Mouse (Mus musculus): Measurements from ENCODE around the gene Cldn11. TPM values are rescaled to one million over a fixed set of nuclear protein-coding genes. Genes with fewer than 3 reads are reported as not detected.

Cldn11 gene
- polyA plus RNA-seq, 2 experiments: 0.06 TPM; not detected in 1

GRCm38 (mm10) chr3:31152108-31152507, 2.4 kb downstream of the Cldn11 start:
- WGBS (ENCODE audit: insufficient replicate concordance): 50% methylated on average over 6 of the region's 6 CpGs
- no peaks in the 10 kb centered on the region for H3K36me3 ChIP-seq (replicated peaks; ENCODE audit: control insufficient read depth, insufficient read depth, low read depth)
- H3K27me3 ChIP-seq (ENCODE audit: control insufficient read depth, insufficient read depth, low read length): peaks cover 4% of the 10 kb centered on the region
- no peak for ATAC-seq (ENCODE audit: insufficient read depth)
- no peak overlapping the region for H3K27ac ChIP-seq
- no peak for TF ChIP-seq CTCF (IDR thresholded peaks at IDR 0.05; ENCODE audit: low read depth)
- TF ChIP-seq EP300 (IDR thresholded peaks at IDR 0.05; ENCODE audit: low read depth): no peak
- H3K4me2 ChIP-seq (ENCODE audit: low read depth): no peak overlapping the region
- no peak overlapping the region for H3K4me3 ChIP-seq (ENCODE audit: insufficient read depth in 1 of 2, low read depth in 2 of 2, low read length in 2 of 2)
- H3K4me1 ChIP-seq (replicated peaks; ENCODE audit: control insufficient read depth in 2 of 2, insufficient read depth in 2 of 2, low read length in 1 of 2): no peaks in the 10 kb centered on the region
- no peak for DNase-seq (ENCODE audit: low read depth in 3 of 3, low spot score in 3 of 3)
- no peak overlapping the region for H3K9ac ChIP-seq (replicated peaks)
- H3K9me3 ChIP-seq (ENCODE audit: control insufficient read depth, low read length): no peaks in the 10 kb centered on the region

- H3K4me3 ChIP-seq (ENCODE audit: insufficient read depth in 1 of 2, low read depth in 2 of 2, low read length in 2 of 2): no peak overlapping the region
- no peak overlapping the region for H3K27ac ChIP-seq
- no peaks in the 10 kb centered on the region for H3K9me3 ChIP-seq (ENCODE audit: control insufficient read depth, low read length)
- H3K36me3 ChIP-seq (replicated peaks; ENCODE audit: control insufficient read depth, insufficient read depth, low read depth): no peaks in the 10 kb centered on the region
- no peak overlapping the region for H3K9ac ChIP-seq (replicated peaks)
- ATAC-seq (ENCODE audit: insufficient read depth) (no peak), DNase-seq (ENCODE audit: low read depth in 3 of 3, low spot score in 3 of 3) (no peak)
- H3K4me2 ChIP-seq (ENCODE audit: low read depth): no peak overlapping the region
- no peaks in the 10 kb centered on the region for H3K27me3 ChIP-seq (ENCODE audit: control insufficient read depth, insufficient read depth, low read length)
- H3K4me1 ChIP-seq (replicated peaks; ENCODE audit: control insufficient read depth in 2 of 2, insufficient read depth in 2 of 2, low read length in 1 of 2): no peaks in the 10 kb centered on the region
- no peak for TF ChIP-seq CTCF (IDR thresholded peaks at IDR 0.05; ENCODE audit: low read depth)
- no peak for TF ChIP-seq EP300 (IDR thresholded peaks at IDR 0.05; ENCODE audit: low read depth)
- WGBS (ENCODE audit: insufficient replicate concordance): 60% methylated on average over 3 of the region's 3 CpGs
These were observed 6.4 kb downstream of the Cldn11 start for GRCm38 (mm10) chr3:31156126-31156525.

DNA sequence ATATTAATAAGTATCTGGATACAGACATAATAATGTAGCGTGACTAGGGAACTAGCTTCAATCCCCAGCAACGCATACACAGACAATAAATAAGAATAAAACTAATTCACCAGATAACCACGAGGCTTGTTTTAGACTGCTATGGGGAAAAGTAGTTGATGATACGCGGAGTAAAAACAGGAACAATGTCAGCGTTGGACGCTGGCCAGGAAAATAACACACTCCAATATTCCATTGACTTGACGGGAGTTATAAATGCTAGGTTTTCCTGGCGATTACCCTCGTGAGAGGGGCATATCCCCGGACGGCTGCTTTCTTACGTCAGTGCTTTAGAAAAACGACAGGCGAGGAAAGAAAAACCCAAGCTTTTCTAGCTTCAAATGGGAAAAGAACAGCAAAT, 8.1 kb downstream of the Cldn11 start:
- WGBS (ENCODE audit: insufficient replicate concordance): 70% methylated on average over 15 of the region's 15 CpGs
- no peak overlapping the region for H3K9ac ChIP-seq (replicated peaks)
- H3K4me1 ChIP-seq (replicated peaks; ENCODE audit: control insufficient read depth in 2 of 2, insufficient read depth in 2 of 2, low read length in 1 of 2): no peaks in the 10 kb centered on the region
- no peak for TF ChIP-seq EP300 (IDR thresholded peaks at IDR 0.05; ENCODE audit: low read depth)
- TF ChIP-seq CTCF (IDR thresholded peaks at IDR 0.05; ENCODE audit: low read depth): no peak
- H3K4me2 ChIP-seq (ENCODE audit: low read depth): no peak overlapping the region
- no peak overlapping the region for H3K27ac ChIP-seq
- no peak for ATAC-seq (ENCODE audit: insufficient read depth)
- no peak for DNase-seq (ENCODE audit: low read depth in 3 of 3, low spot score in 3 of 3)
- no peaks in the 10 kb centered on the region for H3K27me3 ChIP-seq (ENCODE audit: control insufficient read depth, insufficient read depth, low read length)
- H3K9me3 ChIP-seq (ENCODE audit: control insufficient read depth, low read length): no peaks in the 10 kb centered on the region
- no peaks in the 10 kb centered on the region for H3K36me3 ChIP-seq (replicated peaks; ENCODE audit: control insufficient read depth, insufficient read depth, low read depth)
- no peak overlapping the region for H3K4me3 ChIP-seq (ENCODE audit: insufficient read depth in 1 of 2, low read depth in 2 of 2, low read length in 2 of 2)

GRCm38 (mm10) chr3:31160046-31160445, 10.3 kb downstream of the Cldn11 start:
- no peak for DNase-seq (ENCODE audit: low read depth in 3 of 3, low spot score in 3 of 3)
- Histone ChIP-seq H3K4me2 (ENCODE audit: low read depth) (no peak overlapping the region), H3K9me3 (ENCODE audit: control insufficient read depth, low read length) (no peaks in the 10 kb centered on the region), H3K36me3 (replicated peaks; ENCODE audit: control insufficient read depth, insufficient read depth, low read depth) (no peaks in the 10 kb centered on the region), H3K4me3 (ENCODE audit: insufficient read depth in 1 of 2, low read depth in 2 of 2, low read length in 2 of 2) (no peak overlapping the region), H3K27me3 (ENCODE audit: control insufficient read depth, insufficient read depth, low read length) (no peaks in the 10 kb centered on the region), H3K4me1 (replicated peaks; ENCODE audit: control insufficient read depth in 2 of 2, insufficient read depth in 2 of 2, low read length in 1 of 2) (no peaks in the 10 kb centered on the region), H3K9ac (replicated peaks) (no peak overlapping the region), H3K27ac (no peak overlapping the region)
- no peak for ATAC-seq (ENCODE audit: insufficient read depth)
- WGBS (ENCODE audit: insufficient replicate concordance): 39% methylated on average over 10 of the region's 10 CpGs
- TF ChIP-seq CTCF (IDR thresholded peaks at IDR 0.05; ENCODE audit: low read depth) (no peak), EP300 (IDR thresholded peaks at IDR 0.05; ENCODE audit: low read depth) (no peak)

DNA sequence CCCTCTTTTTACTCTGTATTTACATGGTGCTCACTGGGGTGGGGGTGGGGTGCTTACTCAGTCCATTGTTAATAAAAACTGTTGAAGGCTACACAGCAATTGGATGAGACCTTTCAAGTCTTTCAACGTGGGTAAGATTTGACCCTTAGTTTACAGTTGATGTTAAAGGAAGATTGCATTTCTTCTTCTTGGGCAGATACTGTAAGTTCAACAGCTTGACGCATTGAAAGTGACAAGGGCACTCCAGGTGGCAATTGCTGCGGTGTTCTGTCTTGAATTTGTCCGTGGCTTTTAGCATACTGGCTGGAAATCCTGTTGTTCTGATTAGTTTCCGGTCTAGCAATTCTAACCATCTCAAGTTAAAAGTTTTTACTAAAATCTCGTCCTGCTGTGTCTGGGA, 11.6 kb downstream of the Cldn11 start:
- no peak for TF ChIP-seq CTCF (IDR thresholded peaks at IDR 0.05; ENCODE audit: low read depth)
- no peak for TF ChIP-seq EP300 (IDR thresholded peaks at IDR 0.05; ENCODE audit: low read depth)
- no peak for ATAC-seq (ENCODE audit: insufficient read depth)
- Histone ChIP-seq H3K27me3 (ENCODE audit: control insufficient read depth, insufficient read depth, low read length) (no peaks in the 10 kb centered on the region), H3K36me3 (replicated peaks; ENCODE audit: control insufficient read depth, insufficient read depth, low read depth) (no peaks in the 10 kb centered on the region), H3K9me3 (ENCODE audit: control insufficient read depth, low read length) (no peaks in the 10 kb centered on the region), H3K4me1 (replicated peaks; ENCODE audit: control insufficient read depth in 2 of 2, insufficient read depth in 2 of 2, low read length in 1 of 2) (no peaks in the 10 kb centered on the region), H3K4me3 (ENCODE audit: insufficient read depth in 1 of 2, low read depth in 2 of 2, low read length in 2 of 2) (no peak overlapping the region), H3K9ac (replicated peaks) (no peak overlapping the region), H3K27ac (no peak overlapping the region), H3K4me2 (ENCODE audit: low read depth) (no peak overlapping the region)
- DNase-seq (ENCODE audit: low read depth in 3 of 3, low spot score in 3 of 3): no peak
- WGBS (ENCODE audit: insufficient replicate concordance): 38% methylated on average over 6 of the region's 6 CpGs

All from liver, embryonic 14.5 days (tissue).